Mouse (Mus musculus): ENCODE results near the gene Zfp706.

- no peak for TF ChIP-seq CTCF (IDR thresholded peaks at IDR 0.05; ENCODE audit: low read depth)
- TF ChIP-seq EP300 (optimal IDR thresholded peaks at IDR 0.05), result no peak
Measured at GRCm38 (mm10) chr15:36975690-36976089, 31.9 kb downstream of the Zfp706 start.

All from stomach, postnatal 0 days (tissue).